Mouse (Mus musculus) heart, adult 2 months (tissue): ENCODE results near the gene Tmcc2.

Source experiments
- EP300 ChIP-seq: fragments of 200-500 bp; IDR thresholded peaks from 2 replicates; pipeline ENCODE4 v1.6.1; 2011; ENCODE audit warnings: low read depth, low read length, control low read depth; ENCODE audit not compliant: insufficient read depth
- POLR2A ChIP-seq: fragments of 200-500 bp; IDR thresholded peaks from 2 replicates; pipeline ENCODE4 v1.6.1; 2011; ENCODE audit warnings: mild to moderate bottlenecking, low read depth, low read length, control low read depth; ENCODE audit not compliant: insufficient read depth

DNA sequence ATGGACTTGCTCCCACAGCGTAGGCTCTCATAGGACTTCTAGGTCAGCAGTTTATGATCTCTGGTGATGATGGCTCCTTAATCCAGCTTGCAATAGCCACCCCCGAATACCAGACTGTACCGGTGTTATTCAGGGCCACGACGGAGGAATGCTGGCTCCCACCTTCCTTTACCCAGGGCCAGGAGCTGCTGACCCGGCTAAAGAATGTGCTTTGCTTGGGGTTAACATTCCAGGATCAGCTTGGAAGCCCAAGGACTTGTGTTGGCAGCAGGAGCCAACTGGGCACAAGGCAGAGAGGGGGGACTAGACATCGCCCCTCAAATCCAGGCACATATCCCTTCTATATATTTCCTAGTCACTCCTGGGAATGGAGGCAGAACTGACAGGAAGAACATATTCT lies 80.3 kb downstream of the Tmcc2 start:
- TF ChIP-seq POLR2A (no peak), EP300 (no peak)
